Mouse (Mus musculus) frontal cortex, adult 2 months (tissue): ENCODE measurements around the gene Pet117. TPM values are rescaled to one million over a fixed set of nuclear protein-coding genes. Genes with fewer than 3 reads are reported as not detected.
"Not testable (repeated sequence)": the region's sequence is repeated elsewhere in the genome, so short reads cannot be mapped to it uniquely, and the experiment has no call there.

ENCODE experiments used
- DNase-seq, 2 experiments: peaks; one replicate each; pipeline ENCODE4 v3.0.0; 2022; ENCODE audit warnings: low spot score in 1 of 2; ENCODE audit errors: extremely low spot score in 1 of 2
- polyA plus RNA-seq: library from polyadenylated mRNA; depleted of rRNA; stranded (reverse); fragments of >200 nt; gene quantifications from 2 replicates; pipeline ENCODE4 v1.2.3, GENCODE M21; 2012; rRNA removed

Pet117 gene
- 0.76 and 1.8 TPM in 2 replicates for polyA plus RNA-seq

DNA sequence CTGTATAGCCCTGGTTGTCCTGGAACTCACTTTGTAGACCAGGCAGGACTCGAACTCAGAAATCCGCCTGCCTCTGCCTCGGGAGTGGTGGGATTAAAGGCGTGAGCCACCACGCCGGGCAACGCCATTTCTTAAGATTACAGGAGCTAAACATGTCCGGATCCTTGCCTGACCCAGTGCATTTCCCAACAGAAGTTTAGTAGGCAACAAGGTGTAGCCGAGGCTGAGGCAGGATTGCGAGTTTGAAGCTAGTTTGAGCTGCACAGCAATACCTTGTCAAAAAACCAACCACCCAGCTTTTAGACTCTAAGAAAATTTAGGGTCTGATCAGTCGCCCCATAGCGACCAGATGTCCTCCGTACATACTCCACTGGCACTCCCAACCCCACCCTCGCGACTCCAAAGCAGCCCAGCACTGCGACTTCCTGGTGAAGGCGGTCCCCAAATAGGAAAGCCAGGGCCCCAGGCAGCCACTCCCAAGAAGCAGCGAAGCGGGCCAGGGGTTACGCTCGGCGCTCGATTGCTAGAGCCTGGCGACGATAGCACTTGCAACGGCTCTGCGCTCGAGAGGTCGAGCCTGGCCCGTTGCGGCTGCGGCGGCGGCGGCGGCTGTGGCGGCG is at the start of gene Pet117, which contains the start of gene Kat14:
Pet117 (plus strand) TSS at position 597 of the 620 bp plus-strand sequence.
Kat14 (plus strand) TSS at position 584 of the 620 bp plus-strand sequence.
- DNase-seq = peak; percentile 79 to 95

DNA sequence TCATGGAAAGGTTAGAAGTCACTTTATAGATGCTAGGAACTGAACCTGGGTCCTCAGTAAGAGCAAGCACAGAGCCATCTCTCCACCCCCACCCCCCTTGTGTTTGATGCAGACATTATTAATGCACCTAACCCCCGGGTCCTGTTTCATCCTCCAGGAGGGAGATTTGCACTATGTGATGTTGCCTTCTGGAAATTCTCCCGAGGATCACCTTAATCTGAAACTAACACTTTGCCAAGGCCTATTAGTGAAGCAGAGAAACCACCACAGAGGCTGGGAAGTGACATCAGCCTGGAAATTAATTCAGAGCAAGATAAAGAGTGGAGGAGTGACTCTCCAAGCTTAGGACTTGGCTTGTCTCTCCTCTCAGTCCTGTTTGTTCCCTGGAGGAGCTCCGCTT is 44.6 kb upstream of the Pet117 start:
- no peak for DNase-seq

DNA sequence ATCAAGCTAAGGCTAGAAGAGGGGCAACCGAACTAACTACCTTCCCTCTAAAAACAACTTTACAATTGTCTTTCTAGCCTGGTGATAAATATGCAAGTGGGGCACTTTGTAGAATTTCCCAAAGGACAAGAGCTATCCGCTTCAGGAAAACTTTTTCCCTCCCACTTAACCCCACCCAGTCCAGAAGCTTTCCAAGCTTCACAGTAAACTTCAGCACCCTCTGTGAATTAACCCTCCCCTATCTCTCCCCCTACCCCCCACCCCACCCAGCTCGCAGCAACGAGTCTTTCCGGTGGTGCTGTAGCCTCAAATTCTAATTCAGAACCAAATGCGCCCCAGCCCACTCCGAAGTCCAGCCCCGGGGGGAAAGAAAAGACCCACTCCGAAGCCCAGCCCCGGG is 39.3 kb upstream of the Pet117 start:
- DNase-seq = no peak

DNA sequence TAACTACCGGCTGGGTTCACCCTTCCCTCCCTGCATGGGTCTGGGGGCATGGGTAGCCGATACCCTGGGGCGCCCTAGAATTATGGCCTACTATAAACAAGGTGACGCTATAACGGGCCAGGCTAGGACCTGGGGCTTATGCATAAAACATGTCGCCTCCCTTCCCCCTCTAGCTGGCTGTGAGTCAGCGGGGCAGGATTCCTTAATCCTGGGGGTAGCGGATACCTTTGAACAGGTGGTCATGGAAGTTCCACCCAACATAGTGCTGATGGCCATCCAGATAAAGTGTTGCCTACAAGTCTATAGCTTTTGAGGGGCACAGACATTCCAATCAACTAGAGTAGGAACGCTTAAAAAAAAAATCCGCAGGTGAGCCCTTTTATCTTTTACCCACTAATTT is 38.9 kb upstream of the Pet117 start:
- DNase-seq = no peak

DNA sequence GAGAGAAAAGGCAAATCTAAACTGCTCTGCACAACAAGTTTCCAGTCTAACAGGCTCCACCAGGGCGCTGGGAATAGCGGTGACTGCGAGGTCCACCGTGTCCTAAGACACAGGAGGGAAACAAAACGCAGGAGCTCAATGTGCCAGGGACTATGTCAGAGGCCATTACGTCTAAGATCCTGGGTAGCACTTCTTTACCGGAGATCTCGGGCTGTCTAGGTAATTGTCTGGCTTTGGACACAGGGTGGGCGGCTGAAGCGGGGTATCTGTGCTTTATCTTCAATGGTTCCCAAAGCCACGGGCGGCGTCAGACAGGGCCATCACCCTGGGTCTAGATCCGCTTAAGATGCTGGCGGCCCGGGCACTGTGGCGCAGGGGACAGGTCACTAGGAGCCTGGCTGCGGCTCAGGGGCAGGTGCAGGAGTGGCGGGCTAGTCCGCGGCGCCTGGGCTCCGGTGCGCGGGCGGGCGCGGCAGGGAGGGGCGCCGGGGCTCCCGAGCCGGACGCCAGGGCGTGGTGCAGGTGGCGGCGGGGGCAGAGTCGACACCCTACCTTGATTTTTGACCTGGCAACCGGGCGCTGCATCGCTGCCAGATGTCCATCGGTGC is 38.3 kb upstream of the Pet117 start:
- DNase-seq = no peak

DNA sequence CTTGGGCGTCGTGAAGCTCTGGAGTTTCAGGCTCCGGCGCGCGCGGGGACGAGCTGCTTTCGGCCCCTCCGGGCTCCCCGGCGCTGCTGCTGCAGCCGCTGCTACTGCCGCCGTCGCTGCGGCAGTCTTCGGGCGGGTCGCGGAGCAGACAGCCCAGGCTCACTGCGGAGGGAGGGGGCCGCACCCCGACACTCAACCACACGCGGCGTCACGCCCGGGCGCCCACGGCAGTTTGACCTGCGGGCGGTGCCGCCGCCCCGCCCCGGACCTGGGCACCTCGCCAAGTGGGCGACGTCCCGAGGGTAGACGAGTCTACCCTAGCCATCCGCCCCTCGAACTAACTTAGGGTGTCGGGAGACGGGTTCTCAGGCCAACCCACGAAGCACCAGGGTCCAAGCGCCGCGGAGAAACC is 37.8 kb upstream of the Pet117 start:
- no peak for DNase-seq

DNA sequence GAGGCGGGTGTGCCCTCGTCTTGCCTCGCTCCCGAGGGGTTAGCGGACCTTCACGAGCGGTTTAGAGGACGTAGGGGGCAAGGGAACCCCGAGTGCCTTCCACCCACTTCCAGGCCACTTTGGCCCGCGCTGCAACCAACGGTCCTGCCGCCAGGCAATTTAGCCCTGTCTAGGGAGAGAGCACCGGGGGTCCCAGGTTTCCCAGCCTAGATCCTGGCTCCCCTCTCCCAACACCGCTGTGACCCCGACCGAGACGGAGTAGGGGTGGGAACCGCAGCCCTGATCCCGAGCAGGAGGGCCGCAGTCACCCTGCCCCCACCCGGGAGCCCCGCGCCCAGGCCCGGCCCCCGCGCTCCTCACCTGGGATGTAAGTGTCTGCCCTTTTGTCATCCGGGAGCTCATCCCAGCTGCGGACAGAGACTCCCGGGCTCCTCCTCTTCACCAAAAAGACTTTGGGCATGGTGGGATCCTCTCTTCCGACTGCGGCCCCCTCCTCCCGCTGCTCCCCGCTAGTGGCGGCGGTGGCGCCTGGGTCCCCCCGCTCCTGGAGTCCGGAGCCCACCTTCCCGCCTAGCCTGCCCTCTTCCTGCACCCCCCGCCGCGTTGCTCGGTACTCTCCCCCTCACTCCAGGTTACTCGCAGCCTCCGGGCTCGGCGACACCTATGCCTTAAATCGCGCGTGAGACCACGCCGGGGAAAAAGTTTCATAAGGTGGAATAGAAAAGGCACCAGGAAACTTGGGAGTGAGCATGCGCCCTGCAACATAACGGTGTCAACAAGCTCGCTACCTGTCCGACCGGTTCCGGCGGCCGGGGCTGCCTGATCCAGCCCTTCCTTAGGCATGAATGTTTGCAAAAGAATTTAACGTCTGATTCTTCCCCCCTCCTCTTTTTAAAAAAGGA is 37.1 kb upstream of the Pet117 start, which contains the start of gene Ovol2:
Ovol2 (minus strand) TSS at position 746 of the 902 bp plus-strand sequence.
- DNase-seq = no peak

DNA sequence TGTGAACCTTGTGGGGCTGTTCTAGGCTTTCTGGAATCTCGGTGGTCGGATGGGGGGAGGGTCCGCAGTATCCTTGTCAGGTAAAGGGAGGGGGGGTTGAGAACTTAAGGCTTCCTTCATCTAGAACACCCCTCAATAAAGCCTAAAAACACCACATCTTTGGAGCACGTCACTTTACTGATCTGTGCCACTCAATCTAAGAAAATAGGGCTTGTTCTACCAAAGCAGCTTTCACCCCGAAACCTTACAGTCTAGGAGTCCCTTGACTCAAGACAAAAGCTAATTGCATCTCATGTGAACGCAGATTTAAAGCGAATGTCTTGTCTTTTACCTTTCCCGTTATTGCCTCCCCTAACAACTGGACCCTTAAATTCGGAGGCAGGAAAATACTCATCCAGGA is 36.3 kb upstream of the Pet117 start:
- DNase-seq = no peak

DNA sequence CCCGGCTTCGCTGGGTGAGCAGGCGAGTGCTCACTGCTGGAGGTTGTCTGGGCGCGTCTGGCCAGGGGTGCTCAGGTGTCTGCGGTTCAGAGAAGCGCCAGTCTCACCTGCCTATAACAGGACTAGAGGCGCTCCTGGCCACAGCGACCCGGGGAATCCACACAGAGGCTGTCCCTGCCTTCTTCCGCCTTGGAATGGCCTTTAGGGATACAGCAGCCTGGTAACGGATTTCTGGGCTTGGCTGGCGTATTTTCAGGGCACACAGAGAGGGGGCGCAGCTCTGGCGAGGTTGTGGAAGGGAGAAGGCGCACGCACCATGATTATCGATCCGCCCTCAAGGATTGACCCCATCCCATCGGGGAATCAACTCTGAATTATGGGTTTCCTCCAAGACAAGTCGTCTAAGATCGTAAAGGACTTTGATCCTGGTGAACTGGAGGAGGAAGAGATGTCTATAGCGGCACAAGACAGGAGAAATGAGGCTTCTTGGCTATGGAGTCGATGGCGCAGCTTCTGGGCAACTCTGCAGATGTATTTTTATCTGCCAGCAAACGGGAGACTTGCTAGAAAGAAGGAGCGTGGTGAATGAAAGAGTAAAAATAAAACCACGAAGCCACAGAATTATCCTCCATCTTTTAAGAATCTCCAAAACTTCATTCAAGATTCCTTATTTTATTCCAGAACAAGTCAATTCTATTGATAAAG is 35.5 kb upstream of the Pet117 start:
- DNase-seq = peak in 1 of 2 experiments; percentile 49

DNA sequence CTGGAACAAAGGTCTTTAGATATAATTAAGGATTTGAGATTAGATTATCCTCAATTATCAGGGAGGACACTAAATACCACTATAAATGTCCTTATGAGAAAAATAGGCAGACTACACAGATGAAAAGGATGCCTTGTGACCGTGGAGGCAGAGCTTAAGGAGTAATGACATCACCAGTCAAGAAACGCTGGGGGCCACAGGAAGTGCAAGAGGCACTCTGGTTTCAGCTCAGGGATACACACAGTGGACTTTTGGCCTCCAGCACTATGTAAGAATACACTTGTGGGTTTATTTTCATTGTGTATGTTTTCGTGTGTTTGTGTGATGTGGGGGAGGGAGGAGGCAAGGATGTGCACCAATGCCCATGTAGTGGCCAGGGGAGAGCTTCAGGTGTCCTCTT is 31.6 kb upstream of the Pet117 start:
- DNase-seq = no peak

DNA sequence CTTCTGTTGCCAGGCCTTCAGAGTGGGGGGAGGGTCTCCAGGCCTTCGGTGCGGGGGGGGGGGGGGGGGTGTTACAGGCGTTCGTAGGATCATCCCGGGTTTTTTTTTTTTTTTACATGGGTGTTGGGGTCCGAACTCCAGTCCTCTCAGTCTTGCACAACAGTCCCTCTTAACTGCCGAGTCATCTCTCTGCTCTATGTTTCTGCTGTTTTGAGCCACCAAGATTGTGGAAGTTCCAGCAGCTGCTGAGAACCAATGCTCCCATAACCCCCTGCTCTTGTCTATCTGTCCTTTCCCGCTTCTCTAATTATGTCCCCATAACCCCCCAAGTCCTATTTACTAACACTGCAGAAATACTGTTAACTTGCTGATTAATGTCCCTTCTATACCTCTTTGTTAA is 31.1 kb upstream of the Pet117 start:
- DNase-seq = no peak

DNA sequence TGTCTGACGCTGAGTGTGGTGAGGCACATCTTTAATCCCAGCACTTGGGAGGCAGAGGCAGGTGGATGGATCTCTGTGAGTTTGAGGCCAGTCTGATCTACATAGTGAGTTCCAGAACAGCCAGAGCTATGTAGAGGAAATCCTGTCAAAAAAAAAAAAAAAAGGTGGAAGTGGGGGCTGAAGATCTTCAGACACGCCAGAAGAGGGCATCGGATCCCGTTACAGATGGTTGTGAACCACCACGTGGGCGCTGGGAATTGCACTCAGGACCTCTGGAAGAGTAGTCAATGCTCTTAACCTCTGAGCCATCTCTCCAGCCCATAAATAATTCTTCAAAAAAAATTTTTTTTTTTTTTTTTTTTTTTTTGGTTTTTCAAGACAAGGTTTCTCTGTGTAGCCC is 30.6 kb upstream of the Pet117 start:
- DNase-seq = not testable (repeated sequence)

DNA sequence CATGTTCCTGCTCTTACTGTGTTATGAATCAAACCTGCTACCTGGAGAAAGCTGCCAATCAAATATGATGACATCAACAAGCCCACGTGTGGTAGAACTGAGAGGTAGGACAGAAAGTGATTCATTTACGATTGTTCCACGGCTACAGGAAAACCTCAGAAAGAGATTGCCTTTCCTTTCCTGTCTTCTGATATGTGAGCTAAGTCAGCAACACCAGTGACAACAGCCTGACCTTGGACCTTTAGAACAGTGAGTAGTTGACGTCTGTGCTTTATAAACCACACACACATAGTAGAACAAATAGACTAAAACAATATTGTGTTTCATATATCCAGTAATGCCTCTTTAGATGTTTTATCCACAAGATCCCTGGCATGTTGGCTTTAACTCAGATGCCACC is 25.6 kb upstream of the Pet117 start:
- no peak for DNase-seq

DNA sequence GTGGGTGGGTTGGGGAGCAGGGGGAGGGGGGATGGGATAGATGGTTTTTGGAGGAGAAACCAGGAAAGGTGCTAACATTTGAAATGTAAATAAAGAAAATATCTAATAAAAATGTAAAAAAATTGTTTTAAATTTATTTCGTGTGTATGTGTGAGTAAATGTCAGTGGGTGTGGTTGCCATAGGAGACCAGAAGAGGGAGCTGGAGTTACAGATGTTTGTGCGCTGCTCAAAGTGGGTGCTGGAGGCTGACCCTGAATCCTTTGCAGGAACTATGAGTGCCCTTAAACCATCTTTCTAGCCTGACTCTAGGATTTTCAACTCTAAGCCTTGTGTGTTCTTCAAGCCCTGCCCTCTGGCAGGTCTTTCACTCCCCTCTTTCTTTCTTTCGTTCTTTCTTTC is 20.3 kb upstream of the Pet117 start:
- no peak for DNase-seq

DNA sequence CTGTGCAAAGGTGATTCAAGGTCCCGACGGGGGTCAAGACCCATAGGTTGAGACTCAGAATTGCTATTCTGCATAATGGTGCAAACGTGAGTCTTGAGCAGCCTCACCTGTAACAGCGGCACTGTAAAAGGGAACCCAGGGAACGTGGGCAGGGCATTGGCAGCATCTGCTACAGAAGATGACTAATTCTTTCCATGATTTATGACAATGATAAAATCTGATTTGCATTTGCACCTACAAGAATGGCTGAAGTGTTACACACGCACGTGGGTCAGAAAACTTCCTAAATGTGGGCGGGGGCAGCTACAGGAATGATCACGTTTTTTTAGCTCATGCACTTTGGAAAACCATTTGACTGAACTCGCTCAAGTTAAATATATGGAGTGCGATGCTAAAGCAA is 16.0 kb upstream of the Pet117 start:
- peak in 1 of 2 experiments; percentile 59 for DNase-seq

DNA sequence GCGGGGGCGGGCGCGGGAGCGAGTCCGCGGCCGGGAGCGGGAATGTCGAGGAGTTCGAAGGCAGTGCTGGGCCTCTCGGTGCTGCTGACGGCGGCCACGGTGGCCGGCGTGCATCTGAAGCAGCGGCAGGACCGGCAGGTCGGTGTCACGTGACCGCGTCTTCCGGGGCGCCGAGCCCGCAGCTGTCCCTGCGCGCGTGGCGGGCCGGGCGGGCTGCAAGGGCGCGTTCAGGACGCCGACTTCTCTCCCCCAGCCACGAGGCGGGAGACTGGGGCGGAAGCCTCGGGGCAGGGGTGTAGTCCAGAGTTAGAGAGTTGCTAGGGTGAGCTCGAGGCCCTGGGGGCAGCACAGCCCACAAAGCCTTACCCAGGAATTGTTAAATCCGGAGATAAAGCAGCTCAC is 225 bp downstream of the Pet117 start:
- DNase-seq = no peak

DNA sequence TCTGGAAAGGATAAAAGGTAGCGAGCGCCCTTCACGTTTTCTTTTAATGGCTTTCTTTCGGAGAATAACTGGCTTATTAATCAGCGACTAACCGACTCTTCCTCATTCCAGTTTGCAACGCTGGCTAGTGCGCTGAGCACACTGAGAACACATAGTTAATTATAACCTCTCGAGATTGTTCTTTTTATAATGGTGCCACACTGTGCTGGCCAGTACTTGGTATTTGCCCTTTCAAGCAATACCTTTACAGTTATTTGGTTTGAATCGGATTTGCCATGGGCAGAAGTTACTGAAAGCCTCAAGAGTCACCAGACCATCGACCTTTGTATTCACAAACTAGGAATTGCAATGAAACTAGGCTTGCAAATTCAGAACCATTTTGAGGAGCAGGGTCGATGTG is 715 bp downstream of the Pet117 start:
- DNase-seq = no peak

DNA sequence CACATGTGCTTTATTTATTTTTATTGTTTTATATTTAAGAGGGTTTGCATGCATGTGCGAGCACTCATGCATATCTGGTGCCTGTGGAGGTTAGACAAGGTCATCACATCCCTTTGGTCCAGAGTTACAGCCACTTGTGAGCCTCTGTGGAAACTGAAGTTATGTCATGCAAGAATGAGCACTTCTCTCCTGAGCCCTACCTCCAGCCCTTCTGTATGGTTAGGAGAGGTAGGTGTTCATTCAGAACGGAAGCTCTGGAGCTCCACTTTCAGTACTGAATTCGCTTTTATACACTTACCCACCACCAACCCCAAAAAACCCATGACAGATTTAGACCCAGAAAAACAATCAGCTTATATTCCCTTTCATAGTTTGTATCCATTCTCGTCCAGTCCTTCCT is 2.8 kb downstream of the Pet117 start:
- no peak for DNase-seq

DNA sequence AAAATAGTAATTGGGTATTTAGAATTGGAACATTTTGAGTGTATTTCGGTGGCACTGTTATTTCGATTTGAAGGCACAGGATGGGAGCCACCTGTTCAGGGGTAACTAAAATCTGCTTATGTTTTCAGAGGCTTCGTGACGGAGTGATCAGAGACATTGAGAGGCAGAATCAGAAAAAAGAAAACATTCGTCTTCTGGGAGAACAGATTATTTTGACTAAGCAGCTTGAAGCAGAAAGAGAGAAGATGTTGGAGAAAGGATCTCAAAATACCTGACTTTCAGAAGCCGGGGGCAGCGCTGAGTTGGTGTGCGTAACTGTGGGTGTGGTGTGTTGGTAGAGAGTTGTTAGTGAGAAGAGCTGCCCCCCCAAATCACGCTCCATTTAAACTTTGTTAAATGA is 4.3 kb downstream of the Pet117 start:
- peak in 1 of 2 experiments; percentile 42 for DNase-seq

DNA sequence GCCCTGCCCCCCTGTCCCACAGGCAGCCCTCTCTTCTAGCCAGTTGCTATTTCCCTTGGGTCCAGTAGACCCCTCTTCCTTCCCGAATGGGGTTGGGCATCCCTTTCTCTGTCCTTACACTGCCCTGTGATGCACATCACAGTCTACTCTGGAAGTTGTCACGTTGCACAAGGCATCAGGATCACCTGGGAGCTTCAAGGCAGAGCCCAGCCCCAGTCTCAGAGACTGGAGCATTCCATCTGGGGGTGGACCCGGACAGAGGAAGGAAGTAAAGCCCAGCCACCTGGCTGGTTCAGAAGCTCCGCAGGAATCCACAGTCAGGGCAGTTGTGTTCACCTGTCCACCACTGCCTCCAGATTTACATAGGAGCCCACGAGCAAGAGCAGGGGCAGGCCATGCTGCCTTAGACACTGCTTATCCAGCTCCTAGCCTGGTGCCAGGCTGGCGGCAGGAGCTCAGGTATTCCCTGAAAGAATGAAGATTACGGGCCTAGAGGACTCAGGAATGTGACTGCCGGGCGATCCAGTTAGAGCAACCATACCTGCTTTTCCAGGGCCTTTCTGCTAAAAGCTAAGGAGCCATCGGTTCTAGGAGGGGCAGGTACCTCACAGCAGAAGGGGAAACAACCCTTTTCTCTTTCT is 6.4 kb downstream of the Pet117 start:
- DNase-seq = no peak
